Comparison of ENCODE assay signal across 13 mouse cellular contexts in the genomic region with DNA sequence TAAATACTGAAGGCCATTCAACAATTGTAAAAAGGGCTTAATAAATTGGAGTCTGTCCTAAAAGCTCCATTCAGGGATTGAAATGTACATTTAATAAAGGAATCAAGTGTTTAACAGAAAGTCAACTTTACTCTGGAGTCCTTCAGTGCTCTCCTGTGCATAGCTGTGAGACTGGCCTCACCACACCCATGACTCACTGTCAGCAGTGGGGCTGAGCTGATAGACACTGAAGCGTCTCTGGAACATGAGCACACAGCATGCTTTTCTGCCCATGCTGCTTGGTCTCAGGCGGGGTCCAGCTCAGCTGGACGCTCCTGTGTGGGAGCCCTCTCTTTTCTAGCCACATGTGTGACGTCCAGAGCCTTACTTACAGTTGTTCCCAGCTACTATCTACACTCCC. TPM values are rescaled to one million over a fixed set of nuclear protein-coding genes. Genes with fewer than 3 reads are reported as not detected.
"Had no signal": no experiment of that assay in that cellular context is flagged by ENCODE, and none has a peak within 500 bp of the region (broad histone marks: within the 10 kb centered on the region; RNA-seq: fewer than 3 reads in every experiment).

No protein-coding gene starts in this region.

RNA-seq across cellular contexts. Expression of gene Gm49721, which starts 36.1 kb away (rescaled TPM):
- total RNA-seq: common myeloid progenitor, adult 5-6 weeks; gastrocnemius, postnatal 10 days; gastrocnemius, postnatal 14 days; gastrocnemius, postnatal 25 days; gastrocnemius, postnatal 36 days; granulocyte monocyte progenitor cell, adult 5-6 weeks; heart, adult 18-20 months; heart, adult 2 months had no signal
- polyA plus RNA-seq: embryonic facial prominence, embryonic 13.5 days; embryonic facial prominence, embryonic 15.5 days; erythroblast, embryonic 14.5 days; forebrain, embryonic 10.5 days; forebrain, embryonic 14.5 days; heart, adult 2 months had no signal
